Mouse (Mus musculus) limb, embryonic 11.5 days (tissue): ENCODE data around the gene Ptprg. TPM values are rescaled to one million over a fixed set of nuclear protein-coding genes. Genes with fewer than 3 reads are reported as not detected.

ENCODE experiments used
- ATAC-seq: fragments of 200-750 bp; cut with Nextera tagmentation; 2 replicates; pipeline ENCODE4 v1.8.0; 2017; ENCODE audit warnings: low read depth; ENCODE audit not compliant: insufficient number of reproducible peaks, low FRiP score, low TSS enrichment
- DNase-seq: peaks from one replicate; pipeline ENCODE4 v3.0.0-alpha.2; 2015; ENCODE audit warnings: low spot score
- H3K27ac ChIP-seq: fragments of 300-500 bp; sonication (generic); replicated peaks from 2 replicates; pipeline ENCODE4 v1.5.1; 2014; ENCODE audit warnings: low read depth, mild to moderate bottlenecking, low read length
- H3K27me3 ChIP-seq: fragments of 300-500 bp; sonication (generic); 2 replicates; pipeline ENCODE4 v1.6.1; 2014; ENCODE audit warnings: mild to moderate bottlenecking, low read length, mixed read lengths; ENCODE audit not compliant: control insufficient read depth, insufficient read depth
- H3K36me3 ChIP-seq: fragments of 300-500 bp; sonication (generic); 2 replicates; pipeline ENCODE4 v1.6.1; 2014; ENCODE audit warnings: mild to moderate bottlenecking, low read length, moderate library complexity, mixed read lengths; ENCODE audit not compliant: control insufficient read depth, insufficient read depth
- H3K4me1 ChIP-seq: fragments of 300-500 bp; sonication (generic); 2 replicates; pipeline ENCODE4 v1.6.1; 2014; ENCODE audit warnings: low read length, mixed read lengths; ENCODE audit not compliant: control insufficient read depth, insufficient read depth
- H3K4me2 ChIP-seq: fragments of 300-500 bp; sonication (generic); 2 replicates; pipeline ENCODE4 v1.6.1; 2014; ENCODE audit warnings: low read depth, mild to moderate bottlenecking, moderate library complexity; ENCODE audit not compliant: severe bottlenecking
- H3K4me3 ChIP-seq: fragments of 300-500 bp; sonication (generic); 2 replicates; pipeline ENCODE4 v1.5.1; 2014; ENCODE audit warnings: low read depth, low read length
- H3K9ac ChIP-seq: fragments of 300-500 bp; sonication (generic); 2 replicates; pipeline ENCODE4 v1.6.1; 2014; ENCODE audit warnings: mild to moderate bottlenecking, low read length
- H3K9me3 ChIP-seq: fragments of 300-500 bp; sonication (generic); 2 replicates; pipeline ENCODE4 v1.6.1; 2016; ENCODE audit warnings: low read length; ENCODE audit not compliant: control insufficient read depth
- WGBS: fragments of 180-500 bp; shearing (Covaris S2); extraction: QIAGEN DNeasy Blood & Tissue Kit; methylation state at CpG from one replicate; pipeline ENCODE4 v1.1.7; 2014; 5-methylcytosine and 5-hydroxymethylcytosine counted together
- polyA plus RNA-seq: library from polyadenylated mRNA; unstranded; fragments of >200 nt; fragmentation: Nextera tagmentation; extraction: Ambion mirVana; gene quantifications from 2 replicates; pipeline ENCODE4 v1.2.1, GENCODE M21; 2014

The Ptprg gene
- polyA plus RNA-seq, 1 experiment from 2014 or later, result 33.8 TPM

- H3K9me3 ChIP-seq, result no peaks in the 10 kb centered on the region
- no peak overlapping the region for H3K4me3 ChIP-seq
- H3K9ac ChIP-seq, result no peak overlapping the region
- WGBS, result 61% methylated on average over 5 of the region's 5 CpGs
- H3K27ac ChIP-seq, result no peak overlapping the region
- H3K4me1 ChIP-seq, result no peaks in the 10 kb centered on the region
- no peaks in the 10 kb centered on the region for H3K27me3 ChIP-seq
- DNase-seq (no peak), ATAC-seq (no peak)
- no peak overlapping the region for H3K4me2 ChIP-seq
- no peaks in the 10 kb centered on the region for H3K36me3 ChIP-seq
Measured at GRCm38 (mm10) chr14:12113326-12113725, 560.0 kb downstream of the Ptprg start.

GRCm38 (mm10) chr14:12114016-12114415 is 560.7 kb downstream of the Ptprg start:
- Histone ChIP-seq H3K27me3 (no peaks in the 10 kb centered on the region), H3K9ac (no peak overlapping the region), H3K9me3 (no peaks in the 10 kb centered on the region), H3K4me2 (no peak overlapping the region), H3K4me1 (no peaks in the 10 kb centered on the region), H3K36me3 (no peaks in the 10 kb centered on the region), H3K27ac (no peak overlapping the region), H3K4me3 (no peak overlapping the region)
- no peak for DNase-seq
- 77% methylated on average over 6 of the region's 6 CpGs for WGBS
- ATAC-seq, result no peak

GRCm38 (mm10) chr14:12119260-12119659 is 565.9 kb downstream of the Ptprg start:
- H3K36me3 ChIP-seq, result no peaks in the 10 kb centered on the region
- H3K4me3 ChIP-seq, result no peak overlapping the region
- H3K9me3 ChIP-seq, result no peaks in the 10 kb centered on the region
- no peak overlapping the region for H3K9ac ChIP-seq
- no peak for DNase-seq
- no peaks in the 10 kb centered on the region for H3K4me1 ChIP-seq
- H3K27ac ChIP-seq, result no peak overlapping the region
- H3K4me2 ChIP-seq, result no peak overlapping the region
- no peaks in the 10 kb centered on the region for H3K27me3 ChIP-seq
- ATAC-seq, result no peak
- 57% methylated on average over 8 of the region's 8 CpGs for WGBS

GRCm38 (mm10) chr14:12121906-12122305 is 568.6 kb downstream of the Ptprg start:
- Histone ChIP-seq H3K27me3 (no peaks in the 10 kb centered on the region), H3K27ac (no peak overlapping the region), H3K4me3 (no peak overlapping the region), H3K9me3 (no peaks in the 10 kb centered on the region), H3K9ac (no peak overlapping the region), H3K4me2 (no peak overlapping the region), H3K36me3 (no peaks in the 10 kb centered on the region), H3K4me1 (no peaks in the 10 kb centered on the region)
- DNase-seq, result no peak
- 88% methylated on average over 7 of the region's 7 CpGs for WGBS
- no peak for ATAC-seq

- Histone ChIP-seq H3K27ac (no peak overlapping the region), H3K36me3 (no peaks in the 10 kb centered on the region), H3K9ac (no peak overlapping the region), H3K9me3 (no peaks in the 10 kb centered on the region), H3K27me3 (no peaks in the 10 kb centered on the region), H3K4me1 (no peaks in the 10 kb centered on the region), H3K4me2 (no peak overlapping the region), H3K4me3 (no peak overlapping the region)
- ATAC-seq (no peak), DNase-seq (no peak)
- 87% methylated on average over 3 of the region's 3 CpGs for WGBS
Measured at GRCm38 (mm10) chr14:12124682-12125081, 571.4 kb downstream of the Ptprg start.

- no peak overlapping the region for H3K4me2 ChIP-seq
- H3K9ac ChIP-seq, result no peak overlapping the region
- no peak overlapping the region for H3K27ac ChIP-seq
- WGBS, result 89% methylated on average over 3 of the region's 3 CpGs
- no peak overlapping the region for H3K4me3 ChIP-seq
- no peaks in the 10 kb centered on the region for H3K4me1 ChIP-seq
- ATAC-seq (no peak), DNase-seq (no peak)
- no peaks in the 10 kb centered on the region for H3K36me3 ChIP-seq
- H3K9me3 ChIP-seq, result no peaks in the 10 kb centered on the region
- H3K27me3 ChIP-seq, result no peaks in the 10 kb centered on the region
Measured at GRCm38 (mm10) chr14:12127951-12128350, 574.6 kb downstream of the Ptprg start.

GRCm38 (mm10) chr14:12132046-12132615 is 578.8 kb downstream of the Ptprg start:
- Histone ChIP-seq H3K27me3 (no peaks in the 10 kb centered on the region), H3K9me3 (no peaks in the 10 kb centered on the region), H3K27ac (no peak overlapping the region), H3K4me2 (no peak overlapping the region), H3K36me3 (no peaks in the 10 kb centered on the region), H3K4me3 (no peak overlapping the region), H3K9ac (no peak overlapping the region), H3K4me1 (no peaks in the 10 kb centered on the region)
- WGBS, result 64% methylated on average over 7 of the region's 7 CpGs
- ATAC-seq (no peak), DNase-seq (no peak)

GRCm38 (mm10) chr14:12133163-12133562 is 579.8 kb downstream of the Ptprg start:
- H3K27ac ChIP-seq, result no peak overlapping the region
- no peaks in the 10 kb centered on the region for H3K27me3 ChIP-seq
- WGBS, result 88% methylated on average over 3 of the region's 3 CpGs
- no peak overlapping the region for H3K9ac ChIP-seq
- H3K4me3 ChIP-seq, result no peak overlapping the region
- DNase-seq (no peak), ATAC-seq (no peak)
- no peaks in the 10 kb centered on the region for H3K4me1 ChIP-seq
- no peaks in the 10 kb centered on the region for H3K9me3 ChIP-seq
- H3K36me3 ChIP-seq, result no peaks in the 10 kb centered on the region
- H3K4me2 ChIP-seq, result no peak overlapping the region

- no peak for DNase-seq
- ATAC-seq, result no peak
- Histone ChIP-seq H3K9me3 (no peaks in the 10 kb centered on the region), H3K9ac (no peak overlapping the region), H3K27ac (no peak overlapping the region), H3K36me3 (no peaks in the 10 kb centered on the region), H3K4me1 (0 out of 2 replicates have a peak, but pooled peaks cover under 1% of the 10 kb centered on the region), H3K27me3 (no peaks in the 10 kb centered on the region), H3K4me3 (no peak overlapping the region), H3K4me2 (no peak overlapping the region)
- WGBS, result 85% methylated on average over 4 of the region's 4 CpGs
Measured at GRCm38 (mm10) chr14:12134504-12134903, 581.2 kb downstream of the Ptprg start.
